Mouse (Mus musculus) cerebellum, adult 9-10 months (tissue): ENCODE data around the gene Fbxl16.

Source experiments
- DNase-seq: peaks from one replicate; pipeline ENCODE4 v3.0.0; 2022

Fbxl16 gene

DNA sequence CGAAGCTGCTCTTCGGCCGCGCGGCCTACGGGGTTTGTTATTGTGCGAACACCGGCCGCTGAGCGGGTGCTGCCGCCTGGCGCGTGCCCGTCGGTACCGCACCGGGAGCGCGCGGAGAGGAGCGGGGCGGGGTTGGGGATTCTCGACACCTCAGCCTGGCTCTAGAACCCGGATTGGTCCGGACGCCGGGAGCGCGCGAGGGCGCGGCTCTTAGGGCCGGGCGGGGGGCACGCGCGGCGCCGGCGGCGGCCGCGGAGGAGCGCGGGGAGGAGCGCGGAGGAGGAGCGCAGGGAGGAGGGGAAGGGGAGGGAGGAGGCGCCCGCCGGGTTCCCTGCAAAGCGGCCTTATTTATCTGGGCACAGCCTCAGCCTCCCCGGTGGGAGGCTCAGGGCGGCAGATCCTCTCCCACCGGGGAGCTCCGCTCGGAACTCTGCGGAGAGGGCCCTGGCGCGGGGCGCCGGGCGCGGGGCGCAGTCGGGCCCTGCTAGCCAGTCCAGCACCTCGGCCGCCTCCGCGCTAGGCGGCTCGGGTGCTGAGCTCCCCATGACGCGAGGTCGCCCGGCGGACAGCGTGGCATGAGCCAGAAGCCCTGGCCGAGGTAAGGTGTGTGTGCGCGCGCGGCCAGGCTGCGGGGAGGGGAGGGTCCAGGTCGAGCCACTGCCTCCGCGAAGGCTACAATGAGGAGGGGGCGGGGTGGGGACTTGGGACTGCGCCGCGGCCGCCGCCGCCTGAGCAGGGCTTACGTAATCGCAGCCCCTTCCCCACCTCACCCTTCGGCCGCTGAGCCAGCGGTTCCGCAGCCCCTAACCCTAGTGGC, at the start of gene Fbxl16:
Gene Fbxl16 (plus strand): TSS at position 297 of the 817 bp plus-strand sequence.
- DNase-seq = peak; percentile 96

GRCm38 (mm10) chr17:25760148-25760547, 48.7 kb upstream of the Fbxl16 start:
- DNase-seq = no peak

GRCm38 (mm10) chr17:25761561-25761970, 47.3 kb upstream of the Fbxl16 start:
- no peak for DNase-seq

DNA sequence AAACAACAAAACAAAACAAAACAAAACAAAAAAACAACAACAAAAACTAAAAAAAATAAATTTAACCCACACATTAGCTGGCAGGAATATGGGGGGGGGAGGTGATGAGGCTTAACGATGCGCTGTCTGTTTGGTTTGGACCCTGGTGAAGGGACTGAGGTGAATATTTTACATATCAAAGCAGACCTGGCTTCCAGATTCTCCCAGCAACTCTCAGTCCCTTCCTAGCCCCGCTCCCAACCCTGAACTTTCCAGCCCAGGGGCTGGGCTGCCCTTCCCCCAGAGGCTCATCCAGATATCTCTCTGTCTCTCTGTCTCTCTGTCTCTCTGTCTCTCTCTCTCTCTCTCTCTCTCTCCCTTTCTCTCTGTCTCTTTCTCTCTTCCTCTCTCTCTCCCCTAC, 46.3 kb upstream of the Fbxl16 start:
- no peak for DNase-seq

DNA sequence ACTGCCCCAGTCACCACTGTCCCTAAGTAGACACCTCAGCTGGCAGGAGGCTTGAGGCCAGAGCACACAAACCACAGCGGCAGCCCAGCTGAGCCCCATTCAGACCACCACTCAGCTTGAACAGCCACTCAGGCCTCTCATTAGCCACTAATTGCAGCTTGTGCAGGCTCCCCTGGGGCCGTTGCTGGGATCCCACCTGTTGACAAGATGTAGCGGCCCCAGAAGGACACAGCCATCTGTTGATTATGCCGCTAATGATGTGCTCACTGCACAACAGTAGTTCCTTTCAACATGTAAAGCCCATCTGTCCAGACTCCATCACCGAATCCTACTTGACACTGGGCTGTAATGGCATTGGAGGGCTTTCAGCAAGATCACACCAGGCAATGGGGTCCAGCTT, 43.0 kb upstream of the Fbxl16 start:
- no peak for DNase-seq

GRCm38 (mm10) chr17:25769331-25769730, 39.6 kb upstream of the Fbxl16 start:
- DNase-seq = no peak

GRCm38 (mm10) chr17:25773549-25774120, 35.2 kb upstream of the Fbxl16 start, which contains the start of gene Narfl:
Gene Narfl, plus strand, starts transcription at chr17:25773776.
- DNase-seq = peak; percentile 98

GRCm38 (mm10) chr17:25775318-25776062, 33.4 kb upstream of the Fbxl16 start:
- peak; percentile 24 for DNase-seq

GRCm38 (mm10) chr17:25777948-25778347, 30.9 kb upstream of the Fbxl16 start:
- no peak for DNase-seq

GRCm38 (mm10) chr17:25781339-25781738, 27.5 kb upstream of the Fbxl16 start:
- no peak for DNase-seq

DNA sequence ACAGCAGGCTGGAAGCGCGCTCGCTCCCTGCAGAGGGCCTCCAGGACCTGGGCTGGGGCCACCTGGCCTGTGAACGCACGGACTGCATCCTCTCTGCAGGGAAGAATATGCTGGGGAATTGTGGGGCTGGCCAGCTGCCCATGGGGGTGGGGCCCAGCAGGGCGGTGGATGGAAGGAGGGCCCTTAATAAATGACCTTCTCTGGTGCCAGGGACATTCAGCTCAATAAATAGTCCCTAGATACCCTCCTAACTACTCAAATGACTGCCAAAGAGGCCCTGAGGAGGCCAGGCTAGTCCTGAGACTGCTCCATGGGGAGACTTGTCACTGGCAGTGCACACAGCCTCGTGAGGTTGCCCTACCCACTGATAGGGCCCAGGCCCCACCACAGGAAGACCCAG, 25.8 kb upstream of the Fbxl16 start:
- peak; percentile 71 for DNase-seq

- peak; percentile 46 for DNase-seq
Observed at GRCm38 (mm10) chr17:25783861-25784574, 24.9 kb upstream of the Fbxl16 start.

- DNase-seq = peak; percentile 98
Observed at GRCm38 (mm10) chr17:25785281-25785745, 23.6 kb upstream of the Fbxl16 start, which contains the start of gene Haghl. Gene Haghl, minus strand, starts transcription at chr17:25785673.

GRCm38 (mm10) chr17:25786280-25786679, 22.6 kb upstream of the Fbxl16 start, which contains the start of gene Ccdc78:
Gene Ccdc78, plus strand, starts transcription at chr17:25786580.
- no peak for DNase-seq

DNA sequence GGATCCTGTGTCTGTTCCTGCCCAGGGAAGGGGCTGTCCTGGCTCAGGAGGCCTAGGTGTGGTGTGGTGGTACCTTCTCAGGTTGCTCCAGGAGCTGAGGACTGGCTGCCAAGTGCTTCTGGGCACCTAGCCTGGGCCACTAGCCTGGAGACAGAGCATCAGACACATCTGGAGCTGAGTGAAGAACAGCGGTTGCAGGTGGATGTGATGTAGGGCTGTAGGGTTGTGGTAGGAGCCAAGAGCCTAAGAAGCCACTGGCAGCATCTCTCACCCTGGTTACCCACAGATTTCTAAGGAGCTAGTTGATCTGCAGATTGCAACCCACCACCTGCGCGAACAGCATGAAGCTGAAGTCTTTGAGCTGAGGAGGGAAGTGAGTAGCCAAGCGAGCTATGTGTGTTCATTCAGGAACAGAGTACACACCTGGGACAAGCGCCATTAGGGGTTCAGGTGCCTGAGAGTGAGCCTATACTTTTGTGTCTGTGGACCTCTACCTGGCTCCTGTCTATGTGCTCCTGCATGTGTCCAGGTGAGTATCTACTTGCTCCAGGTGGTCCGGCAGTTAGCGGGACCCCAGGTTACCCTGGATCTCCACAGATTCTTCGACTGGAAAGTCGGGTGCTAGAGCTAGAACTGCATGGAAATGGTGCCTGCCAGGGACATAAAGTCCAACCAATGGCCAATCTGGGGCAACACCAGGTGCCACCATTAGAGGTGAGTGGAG, 21.9 kb upstream of the Fbxl16 start:
- DNase-seq = no peak

GRCm38 (mm10) chr17:25791320-25791842, 17.5 kb upstream of the Fbxl16 start:
- DNase-seq = no peak

- peak; percentile 86 for DNase-seq
Observed at GRCm38 (mm10) chr17:25791843-25792527, 16.9 kb upstream of the Fbxl16 start.

DNA sequence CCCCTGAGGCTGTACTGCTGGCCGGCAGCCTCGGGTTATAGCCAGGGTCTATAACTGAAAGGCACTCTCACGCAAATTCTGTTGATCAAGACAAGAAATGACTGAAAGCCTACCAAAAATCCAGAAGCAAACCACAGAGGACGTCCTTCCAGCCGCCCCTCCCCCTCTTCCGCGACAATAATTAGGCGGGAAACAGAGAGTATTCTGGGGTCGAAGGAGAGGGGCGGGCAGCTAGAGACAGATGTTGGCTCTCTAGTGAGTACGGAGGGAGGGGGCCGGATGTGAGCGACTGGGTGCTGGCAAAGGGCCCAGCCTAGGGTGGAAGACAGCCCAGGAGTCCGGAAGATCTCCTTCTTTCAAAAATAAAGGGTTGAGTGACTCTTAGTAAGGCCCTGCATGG, 16.3 kb upstream of the Fbxl16 start, which contains the start of gene Fam173a:
Gene Fam173a (minus strand): TSS at position 287 of the 400 bp plus-strand sequence.
- DNase-seq = no peak

DNA sequence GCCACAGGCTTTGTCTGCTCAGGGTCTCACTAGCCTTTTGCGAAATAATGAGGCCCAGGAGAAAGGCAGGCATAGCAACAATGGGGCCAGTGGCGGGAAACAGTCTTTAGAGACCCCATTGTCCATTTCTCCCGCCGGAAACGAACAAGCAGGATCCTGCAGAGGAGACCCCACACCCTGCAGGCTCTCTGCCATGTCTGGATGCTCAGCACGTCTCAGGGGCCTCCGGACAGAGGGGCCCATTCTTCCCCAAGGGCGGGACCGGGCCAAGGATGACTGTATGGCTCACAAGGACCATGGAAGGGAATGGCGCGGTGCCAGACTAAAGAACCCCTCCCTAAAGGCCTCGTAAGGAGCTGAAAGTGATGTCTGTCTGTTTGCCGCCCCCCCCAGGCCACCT, 14.7 kb upstream of the Fbxl16 start:
- DNase-seq = no peak

DNA sequence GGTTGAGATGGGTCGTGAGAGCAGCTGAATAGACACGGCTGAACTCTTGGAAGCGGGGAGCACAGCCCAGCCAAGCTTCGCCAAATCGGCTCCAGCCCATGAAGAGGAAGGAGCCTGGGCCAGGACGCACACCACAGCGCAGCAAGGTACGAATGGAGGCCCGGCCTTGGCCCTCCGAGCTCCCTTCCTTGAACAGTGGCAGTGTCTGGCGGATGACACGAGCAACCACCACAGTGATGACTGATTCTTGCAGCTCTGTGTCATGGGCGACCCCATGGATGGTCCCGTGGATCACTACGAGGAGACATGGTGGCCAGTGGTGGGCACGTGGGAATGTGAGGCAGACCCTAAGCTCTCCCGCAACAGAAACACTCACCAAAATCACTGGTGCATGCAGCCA, 13.9 kb upstream of the Fbxl16 start:
- DNase-seq = no peak

DNA sequence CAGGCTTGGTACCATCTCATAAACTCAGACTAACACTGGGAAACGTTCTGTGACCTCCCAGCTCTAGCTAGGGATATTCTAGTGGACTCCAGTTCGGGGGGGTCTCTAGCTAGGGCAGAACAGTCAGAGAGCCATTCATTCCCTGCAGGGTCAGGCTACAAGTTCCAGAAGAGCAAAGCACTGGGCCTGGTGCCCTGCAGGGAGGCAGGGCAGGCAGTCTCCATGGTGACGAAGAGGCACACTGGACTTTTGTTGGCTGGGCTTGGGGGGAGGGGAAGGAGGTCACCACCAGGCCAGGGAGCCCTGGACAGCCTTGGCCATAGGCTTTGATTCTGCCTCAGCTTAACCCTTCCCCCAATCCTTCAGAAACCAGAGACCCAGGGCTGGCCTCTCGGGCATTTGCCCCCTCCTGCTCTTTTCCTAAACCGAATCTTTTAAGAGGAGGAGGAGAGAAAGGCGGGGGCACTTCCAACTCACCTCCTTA, 13.2 kb upstream of the Fbxl16 start, which contains the start of gene AC134908.4:
Gene AC134908.4 (minus strand): TSS at position 51 of the 484 bp plus-strand sequence.
- DNase-seq = no peak
